In the genomic region with DNA sequence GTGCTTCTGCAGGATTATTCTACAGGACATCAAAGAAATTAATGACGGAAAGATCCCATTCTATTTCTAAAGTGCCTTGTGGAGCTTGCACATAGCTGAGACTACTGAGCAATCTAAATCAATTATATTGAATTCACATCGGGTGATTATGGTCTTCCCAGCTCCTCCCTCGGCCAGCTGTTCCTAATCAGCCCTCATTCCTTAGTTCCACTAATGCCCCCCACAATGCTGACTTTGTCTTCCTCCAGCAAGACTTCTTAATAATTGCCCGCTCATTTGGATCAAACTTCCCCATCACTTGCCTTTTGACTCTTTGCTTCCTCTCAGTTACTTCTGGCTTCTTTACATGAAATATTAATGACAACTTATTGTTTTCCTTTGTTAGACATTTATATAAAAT, we compare ENCODE assay signal across 13 mouse cellular contexts.
"Had no signal": no experiment of that assay in that cellular context is flagged by ENCODE, and none has a peak within 500 bp of the region (broad histone marks: within the 10 kb centered on the region; RNA-seq: fewer than 3 reads in every experiment).

No protein-coding gene starts in this region.

- H3K27ac ChIP-seq: kidney, postnatal 0 days; limb, embryonic 13.5 days; liver, embryonic 14.5 days; midbrain, embryonic 13.5 days; neural tube, embryonic 15.5 days; stomach, embryonic 15.5 days had no signal

- H3K36me3 ChIP-seq: limb, embryonic 13.5 days; midbrain, embryonic 13.5 days; neural tube, embryonic 15.5 days; stomach, embryonic 15.5 days had no signal

- H3K9me3 ChIP-seq: limb, embryonic 13.5 days; midbrain, embryonic 13.5 days; neural tube, embryonic 15.5 days; stomach, embryonic 15.5 days had no signal

- H3K27me3 ChIP-seq: limb, embryonic 13.5 days; midbrain, embryonic 13.5 days; neural tube, embryonic 15.5 days; stomach, embryonic 15.5 days had no signal

- ATAC-seq: midbrain, embryonic 13.5 days had no signal

- H3K4me3 ChIP-seq: limb, embryonic 13.5 days; midbrain, embryonic 13.5 days; myocyte; neural tube, embryonic 15.5 days; stomach, embryonic 15.5 days had no signal

- H3K9ac ChIP-seq: limb, embryonic 13.5 days; liver, embryonic 14.5 days; midbrain, embryonic 13.5 days; neural tube, embryonic 15.5 days; stomach, embryonic 15.5 days had no signal

- H3K4me1 ChIP-seq: limb, embryonic 13.5 days; neural tube, embryonic 15.5 days; stomach, embryonic 15.5 days had no signal

- H3K4me2 ChIP-seq: limb, embryonic 13.5 days; midbrain, embryonic 13.5 days; neural tube, embryonic 15.5 days; stomach, embryonic 15.5 days had no signal

- DNase-seq: kidney, adult 9 months; kidney, postnatal 36 days; layer of hippocampus, adult 9-11 months; lung, adult 18-20 months; thymus, adult 2 months; thymus, postnatal 4 days had no signal
